Mouse (Mus musculus) activated CD4-positive, CD25-positive, alpha-beta regulatory T cell (primary cell): ENCODE measurements around the gene 2010109A12Rik. TPM values are rescaled to one million over a fixed set of nuclear protein-coding genes. Genes with fewer than 3 reads are reported as not detected.

ENCODE experiments used
- polyA plus RNA-seq, 2 experiments: library from polyadenylated mRNA; unstranded; fragments of 100-300 nt; shearing (Covaris generic); gene quantifications; one replicate each; pipeline ENCODE4 v1.2.1; 2017

2010109A12Rik gene
- 1 to 10 TPM; 1.5 to 2.0 TPM for polyA plus RNA-seq

DNA sequence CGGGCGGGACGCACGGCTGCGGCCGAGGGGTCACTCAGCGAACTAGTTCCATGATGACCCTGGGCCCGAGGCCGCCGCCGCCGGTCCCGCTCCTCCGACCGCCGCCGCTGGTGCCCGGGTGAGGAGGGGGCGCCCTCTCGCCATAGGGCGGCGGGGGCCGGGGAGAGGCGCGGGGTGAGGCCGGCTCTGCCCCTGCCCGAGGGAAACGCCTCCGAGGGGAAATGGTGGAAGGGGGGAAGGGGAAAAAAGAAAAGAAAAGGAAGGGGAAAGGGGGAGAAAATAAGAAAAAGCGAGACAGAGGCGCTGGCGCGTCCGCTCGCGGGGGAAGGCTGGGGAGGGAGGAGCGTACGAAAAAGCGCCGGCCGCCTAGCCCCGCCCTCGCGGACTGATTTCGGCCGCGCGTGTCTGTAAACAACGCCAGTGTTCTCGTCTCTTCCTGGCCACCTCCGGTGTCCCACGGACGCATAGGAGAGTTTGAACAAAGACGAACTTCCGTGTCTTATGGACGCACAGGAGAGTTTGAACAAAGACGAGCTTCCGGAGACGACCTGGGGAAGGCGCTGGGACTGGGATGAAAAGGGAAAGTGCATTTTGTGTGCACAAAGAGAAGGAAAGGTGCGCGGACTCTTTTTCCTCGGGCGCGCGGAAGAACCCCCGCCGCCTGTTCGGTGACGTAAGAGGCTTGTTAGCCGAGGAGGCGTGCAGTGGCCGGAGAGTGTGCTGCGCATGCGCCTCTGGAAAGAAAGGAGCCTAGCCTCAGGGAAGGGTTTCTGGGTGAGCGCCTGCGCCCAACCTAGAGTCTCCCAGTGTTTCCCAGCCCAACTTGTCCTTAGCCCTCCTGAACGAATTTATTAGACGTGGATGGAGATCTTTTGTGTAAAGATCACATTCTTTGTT lies at the start of gene 2010109A12Rik, which contains the start of gene Ccni:
2010109A12Rik (plus strand) TSS at position 410 of the 897 bp plus-strand sequence.
Ccni (minus strand) TSS at position 387 of the 897 bp plus-strand sequence.

Other genes starting within 250 kb of the 2010109A12Rik start
- gene Sowahb, start 161.5 kb upstream of the 2010109A12Rik start, polyA plus RNA-seq: not detected
- gene Sept11, start 113.1 kb upstream of the 2010109A12Rik start, polyA plus RNA-seq: 10 to 100 TPM; 26.8 to 72.8 TPM
- gene Ccni, start within 50 bp of the 2010109A12Rik start, polyA plus RNA-seq: 100 to 1,000 TPM; 185 to 218 TPM
- 100 to 1,000 TPM; 102 to 126 TPM for gene Ccng2, start 60.7 kb downstream of the 2010109A12Rik start, polyA plus RNA-seq